Mouse (Mus musculus): ENCODE data around the gene Olfr1344.
A peak's percentile ranks its signal among the peaks of the same experiment; 100 is the strongest.
"Not testable (repeated sequence)": the region's sequence is repeated elsewhere in the genome, so short reads cannot be mapped to it uniquely, and the experiment has no call there.

The Olfr1344 gene

GRCm38 (mm10) chr7:6438388-6438787 is at the start of gene Olfr1344:
Olfr1344 (plus strand) TSS chr7:6438688.
- no peak for DNase-seq (ENCODE audit: extremely low read depth, low read depth, low spot score)

GRCm38 (mm10) chr7:6388971-6389370 is 49.5 kb upstream of the Olfr1344 start:
- no peak for DNase-seq (ENCODE audit: extremely low read depth, low read depth, low spot score)

- DNase-seq (ENCODE audit: extremely low read depth, low read depth, low spot score), result no peak
Observed at GRCm38 (mm10) chr7:6389449-6389848, 49.0 kb upstream of the Olfr1344 start.

- DNase-seq (ENCODE audit: extremely low read depth, low read depth, low spot score), result no peak
Observed at GRCm38 (mm10) chr7:6397996-6398975, 40.2 kb upstream of the Olfr1344 start, which contains the start of gene Smim17. Smim17 (plus strand) TSS chr7:6398715.

- peak; percentile 14 for DNase-seq (ENCODE audit: extremely low read depth, low read depth, low spot score)
Observed at GRCm38 (mm10) chr7:6410043-6410442, 28.4 kb upstream of the Olfr1344 start, which contains the start of gene Gm20715. Gm20715 (plus strand) TSS chr7:6410277.

- DNase-seq (ENCODE audit: extremely low read depth, low read depth, low spot score), result no peak
Observed at GRCm38 (mm10) chr7:6414626-6415441, 23.7 kb upstream of the Olfr1344 start.

- no peak for DNase-seq (ENCODE audit: extremely low read depth, low read depth, low spot score)
Observed at GRCm38 (mm10) chr7:6415442-6415787, 23.1 kb upstream of the Olfr1344 start.

GRCm38 (mm10) chr7:6419894-6420293 is 18.6 kb upstream of the Olfr1344 start:
- no peak for DNase-seq (ENCODE audit: extremely low read depth, low read depth, low spot score)

- no peak for DNase-seq (ENCODE audit: extremely low read depth, low read depth, low spot score)
Observed at GRCm38 (mm10) chr7:6429381-6429780, 9.1 kb upstream of the Olfr1344 start.

- no peak for DNase-seq (ENCODE audit: extremely low read depth, low read depth, low spot score)
Observed at GRCm38 (mm10) chr7:6430342-6430741, 8.1 kb upstream of the Olfr1344 start.

GRCm38 (mm10) chr7:6441173-6441572 is 2.7 kb downstream of the Olfr1344 start:
- DNase-seq (ENCODE audit: extremely low read depth, low read depth, low spot score), result no peak

- DNase-seq (ENCODE audit: extremely low read depth, low read depth, low spot score), result no peak
Observed at GRCm38 (mm10) chr7:6447771-6448170, 9.3 kb downstream of the Olfr1344 start.

- no peak for DNase-seq (ENCODE audit: extremely low read depth, low read depth, low spot score)
Observed at GRCm38 (mm10) chr7:6455868-6456267, 17.4 kb downstream of the Olfr1344 start, which contains the start of gene Olfr1336. Olfr1336 (plus strand) TSS chr7:6456168.

- no peak for DNase-seq (ENCODE audit: extremely low read depth, low read depth, low spot score)
Observed at GRCm38 (mm10) chr7:6456399-6456798, 17.9 kb downstream of the Olfr1344 start.

GRCm38 (mm10) chr7:6466951-6467350 is 28.5 kb downstream of the Olfr1344 start, which contains the start of gene Olfr1346:
Olfr1346 (plus strand) TSS chr7:6467101.
- DNase-seq (ENCODE audit: extremely low read depth, low read depth, low spot score), result no peak

- not testable (repeated sequence) for DNase-seq (ENCODE audit: extremely low read depth, low read depth, low spot score)
Observed at GRCm38 (mm10) chr7:6477633-6478032, 39.1 kb downstream of the Olfr1344 start.

GRCm38 (mm10) chr7:6486841-6487240 is 48.4 kb downstream of the Olfr1344 start, which contains the start of gene Olfr5:
Olfr5 (minus strand) TSS chr7:6486941.
- DNase-seq (ENCODE audit: extremely low read depth, low read depth, low spot score), result no peak

Measured in fat pad, adult 2 months (tissue).